Mouse (Mus musculus) fibroblast of lung, adult 2 months (primary cell): ENCODE measurements around the gene Raet1d.
"Not testable (repeated sequence)": the region's sequence is repeated elsewhere in the genome, so short reads cannot be mapped to it uniquely, and the experiment has no call there.

Experiments used
- DNase-seq: peaks from one replicate; pipeline ENCODE4 v3.0.0-alpha.2; 2011; ENCODE audit warnings: low read depth

Gene Raet1d

DNA sequence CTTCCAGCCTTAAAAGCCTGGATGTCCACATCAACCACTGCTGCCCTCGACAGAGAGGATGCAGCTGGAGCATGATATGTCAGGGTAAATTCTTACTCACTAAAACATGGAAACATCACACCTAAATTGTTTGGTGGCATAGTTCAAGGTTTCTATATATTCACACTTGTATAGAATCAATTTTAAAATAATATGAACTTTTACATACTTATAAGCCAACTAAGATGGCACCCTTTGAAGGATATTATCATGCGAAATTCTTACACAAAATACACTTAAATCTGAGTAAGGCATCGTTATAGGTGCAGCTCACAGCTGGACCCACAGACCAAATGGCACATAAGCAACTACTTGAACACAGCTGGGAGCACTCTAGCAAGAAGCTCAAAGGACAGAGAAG lies at the start of gene Raet1d:
Gene Raet1d (plus strand): TSS at position 301 of the 400 bp plus-strand sequence.
- not testable (repeated sequence) for DNase-seq

DNA sequence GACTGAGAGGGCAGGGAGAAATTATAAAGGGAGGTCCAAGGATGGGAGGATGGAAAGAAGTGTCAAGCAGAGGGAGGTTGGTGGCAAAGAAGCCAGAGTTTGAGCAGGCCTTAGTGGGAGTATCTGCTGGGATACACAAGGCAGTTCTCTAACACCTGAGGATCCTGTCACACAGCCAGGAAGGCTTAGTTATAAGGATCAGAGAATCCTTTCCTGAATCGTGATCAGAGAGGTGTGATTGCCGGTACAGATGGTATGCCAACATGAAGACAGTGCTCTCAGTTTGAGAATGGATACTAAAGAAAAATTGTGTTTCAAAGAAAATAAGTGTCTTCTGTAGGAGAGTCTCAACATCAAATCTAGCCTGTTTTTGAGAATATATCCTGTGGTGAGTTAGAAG lies 37.5 kb upstream of the Raet1d start:
- DNase-seq, result no peak

DNA sequence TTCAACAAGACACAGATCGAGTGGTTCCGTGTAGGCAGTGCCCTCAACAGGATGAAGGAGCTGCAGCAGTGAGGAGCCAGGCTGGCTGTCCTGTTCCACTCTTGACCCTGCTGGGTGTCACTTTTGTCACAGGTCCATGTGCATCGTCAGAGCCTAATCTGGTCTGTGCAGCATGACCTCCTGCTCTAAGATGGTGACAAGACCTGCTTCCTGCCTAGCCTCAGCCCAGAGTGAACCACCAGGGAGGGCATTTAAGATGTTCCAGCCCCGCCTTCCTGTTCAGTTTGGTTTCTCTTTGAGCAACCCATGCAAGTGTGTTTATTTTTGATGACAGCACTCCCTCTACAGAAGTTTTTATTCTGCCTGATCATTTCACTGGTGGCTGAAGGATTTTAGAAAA lies 14.6 kb upstream of the Raet1d start:
- DNase-seq, result not testable (repeated sequence)

DNA sequence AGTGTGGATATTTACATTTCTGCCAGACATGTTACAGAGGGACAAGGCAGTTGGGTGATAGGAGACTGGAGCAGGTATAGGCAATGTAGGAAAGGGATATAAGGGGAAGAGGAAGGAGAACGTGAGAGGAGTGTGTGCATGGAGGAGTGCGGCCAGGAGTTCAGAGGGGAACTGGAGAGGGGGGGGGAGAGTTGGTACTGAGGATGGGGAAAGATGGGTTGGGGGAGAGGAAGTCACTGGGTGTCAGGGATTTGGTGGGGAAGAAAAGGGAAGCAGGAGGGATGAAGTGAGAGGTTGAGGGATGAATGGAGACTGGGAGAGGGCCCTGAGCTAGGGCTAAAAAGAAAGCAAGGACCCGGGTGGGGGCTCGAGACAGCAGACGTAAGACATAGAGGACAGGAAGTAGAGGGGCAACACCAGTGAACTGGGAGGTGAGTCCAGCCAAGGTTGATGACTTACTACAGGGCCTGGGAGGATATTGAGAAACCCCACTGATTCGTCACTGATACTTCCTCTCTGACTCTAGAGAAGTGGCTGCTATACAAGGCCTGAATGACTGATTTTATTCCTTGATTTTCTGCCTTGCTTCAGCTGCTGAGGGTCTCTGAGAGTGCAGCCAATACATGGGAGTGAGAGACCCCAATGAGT lies 6.7 kb upstream of the Raet1d start:
- DNase-seq, result not testable (repeated sequence)

DNA sequence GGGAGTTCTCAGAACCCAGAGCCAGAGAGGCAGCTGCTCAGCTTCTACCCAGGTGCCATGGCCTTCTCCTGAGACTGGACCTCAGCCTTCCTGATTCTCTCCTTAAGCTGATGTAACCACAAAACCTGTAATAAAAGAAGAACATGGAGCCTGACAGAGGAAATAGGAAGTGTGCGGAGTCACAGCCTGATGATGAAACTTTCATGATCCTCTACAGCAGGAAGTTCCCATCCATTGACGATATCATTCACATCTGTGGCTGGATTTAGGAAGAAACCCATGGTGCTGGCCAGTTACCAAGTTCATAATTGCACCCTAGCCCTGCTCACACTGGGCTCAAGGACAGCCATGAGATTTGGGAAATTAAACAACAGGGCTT lies 6.2 kb upstream of the Raet1d start:
- DNase-seq, result not testable (repeated sequence)

DNA sequence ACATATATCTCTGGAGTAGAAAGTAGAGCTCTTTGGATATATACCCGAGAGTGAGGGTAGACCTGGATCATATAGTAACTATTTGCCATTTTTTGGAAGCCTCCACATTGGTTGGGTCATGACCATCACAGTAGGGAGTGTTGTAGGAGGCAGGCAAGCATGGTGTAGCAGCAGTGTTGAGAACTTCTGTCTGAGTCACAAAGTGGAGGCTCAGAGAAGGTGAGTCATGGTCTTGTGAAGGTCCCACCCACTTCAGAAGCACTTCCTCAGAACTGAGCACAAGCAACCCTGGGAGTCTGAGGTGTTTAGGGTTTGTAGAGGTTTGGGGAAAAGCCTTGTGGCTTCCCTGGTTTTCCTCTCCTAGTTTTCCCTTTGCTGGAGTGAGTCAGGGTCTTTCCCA lies 3.0 kb upstream of the Raet1d start:
- not testable (repeated sequence) for DNase-seq

DNA sequence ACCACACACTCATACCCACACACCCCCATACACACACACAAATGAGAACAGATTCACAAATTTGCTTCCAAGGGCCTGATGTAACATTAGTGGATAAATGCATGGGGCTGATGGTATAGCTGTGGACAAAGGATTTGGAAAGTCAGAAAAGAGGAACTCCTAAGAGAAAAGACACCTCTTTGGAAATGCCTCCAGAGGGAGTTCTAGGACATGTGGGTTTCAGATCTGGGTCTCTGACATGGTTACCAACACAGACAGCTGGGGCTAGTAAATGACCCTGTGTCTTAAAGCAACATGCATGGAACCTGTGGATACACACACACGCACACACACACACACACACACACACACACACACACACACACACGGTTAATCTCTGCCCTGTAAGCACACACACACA lies 605 bp downstream of the Raet1d start:
- not testable (repeated sequence) for DNase-seq

DNA sequence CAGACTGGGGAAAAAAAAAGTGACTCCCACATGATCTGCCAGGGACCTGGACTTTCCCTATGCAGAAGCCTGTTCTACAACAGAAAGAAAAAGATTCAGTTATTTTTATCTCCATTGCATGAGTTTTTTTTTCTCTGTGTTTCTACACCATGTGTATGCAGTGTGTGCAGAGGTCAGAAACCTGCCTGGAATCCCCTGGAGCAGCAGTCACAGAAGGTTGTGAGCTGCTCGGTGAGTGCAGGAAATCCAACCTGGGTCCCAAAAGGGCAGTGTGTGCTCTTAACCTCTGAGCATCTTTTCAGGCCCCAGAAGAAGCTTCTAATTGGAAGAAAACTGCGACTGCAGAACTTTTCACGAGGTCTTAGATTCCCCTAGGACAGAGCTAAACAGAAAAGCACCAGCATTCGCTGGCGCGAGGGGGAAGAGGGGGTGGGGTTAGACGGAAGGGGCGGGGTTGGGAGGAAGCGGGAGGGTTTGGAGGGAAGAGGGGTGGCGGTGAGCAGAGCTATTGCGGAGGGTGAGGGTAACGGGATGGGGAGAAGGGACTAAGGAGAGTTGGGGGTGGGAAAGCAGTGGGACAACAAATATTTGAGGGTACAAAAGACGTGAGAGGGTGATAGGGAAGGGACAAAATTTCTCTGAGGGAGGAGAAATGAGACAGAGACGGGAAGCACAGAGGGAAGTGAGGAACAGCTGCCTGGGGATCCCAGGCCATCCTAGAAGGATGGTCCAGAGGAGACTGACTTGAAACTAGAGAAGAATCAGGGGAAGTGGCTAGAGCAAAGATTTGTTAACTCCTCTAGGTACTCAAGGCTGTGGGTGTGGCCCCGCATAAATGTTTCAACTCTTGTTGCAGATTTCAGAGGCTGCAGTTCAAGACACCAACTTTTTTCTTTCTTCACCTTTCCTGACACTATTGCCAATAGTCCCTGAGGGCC lies 1.3 kb downstream of the Raet1d start:
- not testable (repeated sequence) for DNase-seq

DNA sequence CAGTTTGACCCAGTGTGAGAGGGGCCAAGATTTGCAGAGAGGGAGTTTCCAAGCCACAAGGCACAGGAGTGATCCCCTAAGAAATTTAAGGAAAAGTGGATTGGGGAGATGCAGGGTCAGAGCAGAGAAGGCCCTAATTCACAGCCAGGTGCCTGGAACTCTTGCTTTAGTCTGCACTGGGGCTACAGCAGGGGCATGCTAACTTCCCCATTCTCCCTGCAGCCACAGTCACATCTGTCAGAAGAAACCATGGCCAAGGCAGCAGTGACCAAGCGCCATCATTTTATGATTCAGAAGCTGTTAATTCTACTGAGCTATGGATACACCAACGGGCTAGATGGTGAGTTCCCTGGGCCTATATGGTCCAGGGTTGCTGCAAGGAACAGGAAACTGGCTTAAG lies 2.1 kb downstream of the Raet1d start:
- DNase-seq, result not testable (repeated sequence)

DNA sequence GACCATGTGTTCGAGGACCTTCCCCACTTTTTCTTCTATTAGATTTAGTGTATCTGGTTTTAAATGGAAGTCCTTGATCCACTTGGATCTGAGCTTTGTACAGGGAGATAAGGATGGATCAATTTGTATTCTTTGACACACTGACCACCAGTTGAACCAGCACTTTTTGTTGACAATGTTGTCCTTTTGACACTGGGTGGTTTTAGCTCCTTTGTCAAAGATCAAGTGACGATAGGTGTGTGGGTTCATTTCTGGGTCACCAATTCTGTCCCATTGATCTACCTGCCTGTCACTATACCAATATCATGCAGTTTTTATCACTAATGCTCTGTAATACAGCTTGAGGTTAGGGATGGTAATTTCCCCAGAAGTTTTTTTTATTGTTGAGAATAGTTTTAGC lies 4.6 kb downstream of the Raet1d start:
- not testable (repeated sequence) for DNase-seq

DNA sequence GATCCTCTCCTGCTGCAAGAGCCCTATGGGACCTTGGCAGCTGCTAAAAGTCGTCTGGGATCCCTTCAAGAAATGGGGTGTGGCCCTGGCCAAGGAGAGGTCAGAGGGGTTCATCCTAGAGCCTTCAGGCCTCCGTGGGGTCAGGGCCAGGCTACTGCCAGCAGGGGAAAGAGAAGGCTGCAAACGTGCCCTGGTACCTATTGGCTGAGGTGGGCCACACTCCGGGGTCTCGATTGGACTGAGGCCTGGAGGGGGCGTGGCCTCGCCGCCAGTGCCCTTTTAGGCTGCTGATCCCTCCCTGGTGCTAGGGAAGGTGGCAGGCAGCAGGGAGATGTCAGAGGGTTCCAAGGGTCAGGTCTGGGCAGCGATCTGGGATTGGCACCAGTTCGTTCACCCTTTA lies 20.9 kb downstream of the Raet1d start:
- not testable (repeated sequence) for DNase-seq

DNA sequence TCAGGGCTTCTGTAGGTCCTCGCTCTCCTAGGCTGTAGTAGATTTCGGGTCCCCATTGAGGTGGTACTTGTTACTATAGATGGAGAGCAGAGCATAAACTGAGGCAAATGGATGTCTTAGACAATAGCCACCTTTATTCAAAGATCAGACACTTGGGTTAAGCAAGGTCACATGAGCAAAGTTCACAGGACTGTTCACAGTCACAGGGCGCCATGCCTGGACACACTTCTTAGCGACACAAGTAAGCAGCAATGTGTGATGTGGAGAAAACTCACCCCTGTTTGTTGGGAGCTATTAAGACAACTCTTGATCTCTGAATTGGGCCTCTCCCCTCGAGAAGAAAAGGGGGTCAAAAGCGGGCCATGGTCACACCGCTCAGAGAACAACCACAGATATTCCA lies 29.8 kb downstream of the Raet1d start:
- not testable (repeated sequence) for DNase-seq

DNA sequence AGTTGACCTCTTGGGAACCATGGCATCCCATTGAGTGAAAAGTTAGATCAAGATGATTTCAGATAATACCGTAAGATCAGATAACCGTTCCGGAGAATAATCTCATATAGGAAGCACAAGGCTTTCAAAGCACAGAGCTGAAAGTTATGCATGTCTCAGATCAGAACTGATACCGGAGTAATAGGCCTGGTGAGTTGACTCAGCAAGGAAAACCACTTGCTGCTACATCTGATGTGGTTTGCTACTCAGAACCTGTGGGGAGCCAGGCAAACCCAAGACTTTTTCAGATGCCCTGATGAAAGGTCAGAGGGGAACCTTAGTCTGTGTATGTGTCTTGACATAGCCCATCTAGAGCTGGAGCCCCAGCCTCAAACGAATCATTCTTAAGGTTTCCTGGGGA lies 31.3 kb downstream of the Raet1d start:
- not testable (repeated sequence) for DNase-seq

DNA sequence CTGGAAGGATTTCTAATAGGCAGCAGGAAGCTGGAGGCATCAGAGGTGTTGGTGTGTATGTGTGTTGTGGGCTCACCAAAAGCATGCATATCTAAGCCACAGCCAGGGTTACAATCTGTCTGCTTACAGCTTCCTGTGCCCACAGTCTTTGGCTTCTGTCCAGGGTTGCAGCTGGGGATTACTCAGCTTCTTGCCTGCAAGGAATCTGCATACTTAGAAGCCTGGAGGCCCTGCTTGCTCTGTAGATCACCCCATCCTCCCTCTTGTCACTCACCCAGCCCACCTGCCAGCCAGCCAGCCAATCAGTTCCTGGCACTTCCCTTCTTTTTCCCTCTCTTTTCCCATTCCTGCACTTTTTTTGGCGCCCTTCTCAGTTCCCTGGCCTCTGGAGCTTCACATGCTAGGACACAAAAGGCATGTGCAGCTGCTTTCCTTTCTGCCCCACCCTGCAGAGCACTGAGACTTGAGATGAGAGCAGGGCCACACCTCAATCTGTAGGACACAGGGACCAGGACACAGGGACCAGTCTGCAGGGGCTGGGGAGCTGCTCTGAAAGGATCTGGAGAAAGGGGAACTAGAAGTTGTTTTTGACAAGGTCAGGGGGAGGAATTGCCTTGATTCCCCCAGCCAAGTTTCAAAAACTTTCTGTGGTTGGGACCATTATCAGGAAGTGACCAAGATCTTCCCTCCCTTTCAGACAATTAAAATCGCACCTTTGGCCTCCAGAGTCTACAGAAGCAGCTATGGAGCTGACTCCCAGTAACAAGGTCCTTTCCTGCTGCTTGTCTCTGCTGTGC lies 32.9 kb downstream of the Raet1d start:
- not testable (repeated sequence) for DNase-seq

DNA sequence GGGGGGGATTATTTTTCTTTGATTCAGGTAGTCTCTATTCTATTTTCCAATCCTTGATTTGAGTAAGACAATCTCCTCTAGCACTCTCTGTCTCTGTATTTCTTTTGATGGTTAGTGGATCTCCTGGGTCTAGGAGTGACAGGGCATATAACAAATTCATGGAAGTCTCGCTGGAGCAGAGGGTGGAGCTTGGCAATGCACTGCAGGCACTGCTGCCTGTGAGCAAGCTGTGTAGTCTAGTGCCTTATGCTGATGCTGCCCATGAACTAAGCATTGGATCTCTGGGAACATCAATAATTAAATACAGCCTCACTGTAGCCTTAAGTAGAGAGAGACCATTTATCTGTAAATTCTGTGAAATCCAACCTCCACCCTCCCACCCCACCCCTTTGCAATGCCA lies 36.3 kb downstream of the Raet1d start:
- not testable (repeated sequence) for DNase-seq

DNA sequence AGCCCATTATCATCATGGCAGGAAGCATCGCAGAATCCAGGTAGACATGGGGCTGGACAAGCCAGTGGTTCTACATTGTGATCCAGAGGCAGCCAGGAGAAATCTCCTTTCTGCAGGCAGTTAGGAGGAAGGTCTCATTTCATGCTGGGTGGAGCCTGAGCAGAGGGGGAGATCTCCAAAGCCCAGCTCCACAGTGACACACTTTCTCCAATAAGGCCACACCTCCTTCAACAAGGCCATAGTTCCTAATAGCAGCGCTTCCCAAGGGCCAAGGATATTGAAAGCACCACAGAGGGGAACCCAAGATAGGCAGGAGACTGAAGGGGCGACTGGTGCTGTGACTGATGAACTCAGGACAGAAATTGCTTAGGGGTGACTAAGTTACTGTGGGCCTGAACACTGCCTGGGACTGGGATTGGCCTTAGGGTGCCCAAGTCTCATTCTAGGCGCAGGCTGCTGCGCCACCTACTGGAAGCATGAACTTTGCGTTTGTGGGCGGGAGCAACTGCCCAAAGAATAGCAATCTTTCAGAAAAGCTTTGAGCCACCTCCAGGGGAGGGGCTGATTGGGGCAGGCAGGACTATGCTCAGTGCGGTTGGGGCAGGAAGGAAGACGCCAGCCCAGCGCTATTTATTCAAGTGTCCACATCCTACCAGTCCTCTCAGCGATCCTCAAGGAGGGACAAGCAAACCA lies 42.0 kb downstream of the Raet1d start:
- DNase-seq, result peak; percentile 15

DNA sequence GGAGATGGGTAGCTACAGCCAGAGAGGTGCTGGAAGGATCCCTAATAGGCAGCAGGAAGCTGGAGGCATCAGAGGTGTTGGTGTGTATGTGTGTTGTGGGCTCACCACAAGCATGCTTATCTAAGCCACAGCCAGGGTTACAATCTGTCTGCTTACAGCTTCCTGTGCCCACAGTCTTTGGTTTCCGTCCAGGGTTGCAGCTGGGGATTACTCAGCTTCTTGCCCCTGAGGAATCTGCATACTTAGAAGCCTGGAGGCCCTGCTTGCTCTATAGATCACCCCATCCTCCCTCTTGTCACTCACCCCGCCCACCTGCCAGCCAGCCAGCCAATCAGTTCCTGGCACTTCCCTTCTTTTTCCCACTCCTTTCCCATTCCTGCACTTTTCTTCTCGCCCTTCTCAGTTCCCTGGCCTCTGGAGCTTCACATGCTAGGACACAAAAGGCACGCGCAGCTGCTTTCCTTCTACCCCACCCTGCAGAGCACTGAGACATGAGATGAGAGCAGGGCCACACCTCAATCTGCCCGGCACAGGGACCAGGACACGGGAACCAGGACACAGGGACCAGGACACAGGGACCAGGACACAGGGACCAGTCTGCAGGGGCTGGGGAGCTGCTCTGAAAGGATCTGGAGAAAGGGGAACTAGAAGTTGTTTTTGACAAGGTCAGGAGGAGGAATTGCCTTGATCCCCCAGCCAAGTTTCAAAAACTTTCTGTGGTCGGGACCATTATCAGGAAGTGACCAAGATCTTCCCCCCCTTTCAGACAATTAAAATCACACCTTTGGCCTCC lies 53.5 kb downstream of the Raet1d start:
- DNase-seq, result peak; percentile 9
